In the genomic region with DNA sequence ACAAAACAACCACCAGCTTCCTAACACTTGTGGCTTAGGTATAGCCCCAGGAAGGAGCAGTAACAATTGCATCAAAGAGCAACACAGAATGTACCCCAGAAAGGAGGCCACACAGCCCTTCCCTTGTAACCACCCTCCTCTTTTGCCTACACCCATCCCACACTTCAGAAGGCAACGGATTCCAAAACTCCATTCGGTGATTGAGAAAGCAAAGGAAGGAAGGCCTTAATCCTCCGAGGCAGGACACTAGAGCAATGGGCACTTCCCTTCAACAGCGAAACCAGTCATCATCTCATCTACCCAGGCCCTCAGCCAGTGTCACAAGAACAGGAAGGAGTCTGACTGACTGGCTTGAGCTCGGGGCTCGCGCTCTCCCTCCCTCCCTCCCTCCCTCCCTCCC, we compare ENCODE assay signal across 8 mouse cellular contexts.
DNase-seq lines count a peak whose midpoint lies in the region; ATAC-seq lines count a peak whose summit lies in the region.

No protein-coding gene starts in this region.

- no peaks in the 10 kb centered on the region for H3K9me3 ChIP-seq in kidney, embryonic 16.5 days (ENCODE audit: low read length)
- H3K9me3 ChIP-seq in stomach, embryonic 16.5 days (replicated peaks; ENCODE audit: control insufficient read depth, low read length): no peaks in the 10 kb centered on the region

- DNase-seq in adrenal gland, postnatal 14 days: peak; percentile 44
- no peak for DNase-seq in adrenal gland, adult 8-10 months
- DNase-seq in R1 (ENCODE audit: low read depth, low spot score): peak; percentile 20

- peak overlapping the region; percentile 13; the same call in 1 of the 2 replicates for H3K4me3 ChIP-seq in kidney, embryonic 16.5 days (ENCODE audit: low read length)
- peak overlapping the region; percentile 22 for H3K4me3 ChIP-seq in stomach, embryonic 16.5 days (replicated peaks; ENCODE audit: low read length)

- WGBS in kidney, embryonic 16.5 days: 15% methylated on average over 7 of the region's 7 CpGs
- WGBS in stomach, embryonic 16.5 days: 19% methylated on average over 5 of the region's 7 CpGs

- no peaks in the 10 kb centered on the region for H3K27me3 ChIP-seq in kidney, embryonic 16.5 days (ENCODE audit: insufficient read depth, low read length)
- H3K27me3 ChIP-seq in stomach, embryonic 16.5 days (ENCODE audit: control insufficient read depth, insufficient read depth, low read length): no peaks in the 10 kb centered on the region

- no peak overlapping the region for H3K9ac ChIP-seq in kidney, embryonic 16.5 days (replicated peaks; ENCODE audit: low read length)
- peak overlapping the region; percentile 48; the same call in 1 of the 2 replicates for H3K9ac ChIP-seq in stomach, embryonic 16.5 days (ENCODE audit: low read length)

- H3K4me2 ChIP-seq in kidney, embryonic 16.5 days (replicated peaks; ENCODE audit: low read depth, low read length): no peak overlapping the region
- peak overlapping the region; percentile 41 for H3K4me2 ChIP-seq in stomach, embryonic 16.5 days (ENCODE audit: low read depth, low read length)

- ATAC-seq in granulocyte monocyte progenitor cell, adult 5-6 weeks (replicated peaks; ENCODE audit: poor library complexity, severe bottlenecking): peak; percentile 94
- ATAC-seq in kidney, embryonic 16.5 days (ENCODE audit: low FRiP score, low TSS enrichment): peak; percentile 62
- peak; percentile 92 for ATAC-seq in megakaryocyte, adult 5-6 weeks (ENCODE audit: poor library complexity, severe bottlenecking)
- peak; percentile 56; the same call in 1 of the 2 replicates for ATAC-seq in stomach, embryonic 16.5 days (ENCODE audit: insufficient read depth, low FRiP score)
- ATAC-seq in cerebellum, adult (ENCODE audit: insufficient number of reproducible peaks, low FRiP score, low TSS enrichment): no peak

- H3K27ac ChIP-seq in kidney, embryonic 16.5 days (ENCODE audit: low read length): peak overlapping the region; percentile 71
- H3K27ac ChIP-seq in stomach, embryonic 16.5 days (ENCODE audit: low read length): peak overlapping the region; percentile 70

- H3K4me1 ChIP-seq in kidney, embryonic 16.5 days (ENCODE audit: insufficient read depth, low read length): peaks cover 18% of the 10 kb centered on the region
- H3K4me1 ChIP-seq in stomach, embryonic 16.5 days (ENCODE audit: control insufficient read depth, insufficient read depth, low read length): peaks cover 17% of the 10 kb centered on the region

- H3K36me3 ChIP-seq in kidney, embryonic 16.5 days (ENCODE audit: insufficient read depth, low read length): no peaks in the 10 kb centered on the region
- no peaks in the 10 kb centered on the region for H3K36me3 ChIP-seq in stomach, embryonic 16.5 days (ENCODE audit: control insufficient read depth, insufficient read depth, low read length)
